Mouse (Mus musculus) intestine, embryonic 16.5 days (tissue): ENCODE data around the gene Fam151a. TPM values are rescaled to one million over a fixed set of nuclear protein-coding genes. Genes with fewer than 3 reads are reported as not detected.
A peak's percentile ranks its signal among the peaks of the same experiment; 100 is the strongest.
"Not testable (repeated sequence)": the region's sequence is repeated elsewhere in the genome, so short reads cannot be mapped to it uniquely, and the experiment has no call there.

Experiments
- ATAC-seq: fragments of 200-750 bp; cut with Nextera tagmentation; 2 replicates; pipeline ENCODE4 v1.8.0; 2017; ENCODE audit warnings: moderate TSS enrichment, moderate library complexity
- H3K27ac ChIP-seq: fragments of 300-500 bp; sonication (generic); 2 replicates; pipeline ENCODE4 v1.5.1; 2014; ENCODE audit warnings: mild to moderate bottlenecking, low read length
- H3K27me3 ChIP-seq: fragments of 300-500 bp; sonication (generic); replicated peaks from 2 replicates; pipeline ENCODE4 v1.6.1; 2014; ENCODE audit warnings: low read length, control low read depth, mixed read lengths; ENCODE audit not compliant: control insufficient read depth, insufficient read depth
- H3K36me3 ChIP-seq: fragments of 300-500 bp; sonication (generic); 2 replicates; pipeline ENCODE4 v1.6.1; 2014; ENCODE audit warnings: low read length, control low read depth; ENCODE audit not compliant: control insufficient read depth, insufficient read depth
- H3K4me1 ChIP-seq: fragments of 300-500 bp; sonication (generic); 2 replicates; pipeline ENCODE4 v1.6.1; 2014; ENCODE audit warnings: low read length, control low read depth, mixed read lengths; ENCODE audit not compliant: control insufficient read depth, insufficient read depth
- H3K4me2 ChIP-seq: fragments of 300-500 bp; sonication (generic); 2 replicates; pipeline ENCODE4 v1.6.1; 2014; ENCODE audit warnings: low read depth, low read length, control low read depth
- H3K4me3 ChIP-seq: fragments of 300-500 bp; sonication (generic); 2 replicates; pipeline ENCODE4 v1.5.1; 2014; ENCODE audit warnings: mild to moderate bottlenecking, low read length
- H3K9ac ChIP-seq: fragments of 300-500 bp; sonication (generic); 2 replicates; pipeline ENCODE4 v1.6.1; 2014; ENCODE audit warnings: low read depth, low read length
- H3K9me3 ChIP-seq: fragments of 300-500 bp; sonication (generic); 2 replicates; pipeline ENCODE4 v1.6.1; 2016; ENCODE audit warnings: low read length, control low read depth; ENCODE audit not compliant: control insufficient read depth
- WGBS: fragments of 180-500 bp; shearing (Covaris S2); extraction: QIAGEN DNeasy Blood & Tissue Kit; methylation state at CpG from one replicate; pipeline ENCODE4 v1.1.7; 2014; 5-methylcytosine and 5-hydroxymethylcytosine counted together
- polyA plus RNA-seq: library from polyadenylated mRNA; unstranded; fragments of >200 nt; fragmentation: Nextera tagmentation; extraction: Ambion mirVana; gene quantifications from 2 replicates; pipeline ENCODE4 v1.2.1, GENCODE M21; 2015

Fam151a gene
- polyA plus RNA-seq, 1 experiment from 2014 or later, result 0.73 TPM

DNA sequence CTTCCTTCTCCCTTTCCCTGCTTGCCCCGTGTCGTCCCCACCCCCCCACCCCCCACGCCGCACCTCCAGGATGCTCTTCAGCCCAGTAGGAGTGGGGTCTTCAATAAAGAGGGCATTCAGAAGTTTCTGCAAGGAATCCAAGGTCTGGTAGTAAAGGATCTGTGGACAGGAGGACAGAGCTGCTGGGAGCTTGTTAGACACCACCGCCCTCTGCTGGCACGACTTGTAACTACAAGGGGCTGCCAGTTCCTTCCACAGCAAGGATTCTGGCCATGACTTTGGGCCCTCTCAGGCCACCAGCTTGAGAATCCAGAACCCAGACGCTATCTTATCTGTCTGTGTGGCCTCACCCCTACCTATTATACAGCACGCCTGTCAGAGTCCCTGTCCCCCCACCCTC lies 25.3 kb upstream of the Fam151a start:
- Histone ChIP-seq H3K27ac (0 out of 2 replicates have a peak overlapping the region, but pooled peaks have one; percentile 25), H3K36me3 (no peaks in the 10 kb centered on the region), H3K27me3 (no peaks in the 10 kb centered on the region), H3K4me3 (peak overlapping the region; percentile 19; the same call in 1 of the 2 replicates), H3K9me3 (no peaks in the 10 kb centered on the region), H3K4me1 (peaks cover 11% of the 10 kb centered on the region), H3K9ac (peak overlapping the region; percentile 54), H3K4me2 (peak overlapping the region; percentile 59)
- WGBS, result 0% methylated on average over 8 of the region's 8 CpGs
- peak; percentile 80 for ATAC-seq

DNA sequence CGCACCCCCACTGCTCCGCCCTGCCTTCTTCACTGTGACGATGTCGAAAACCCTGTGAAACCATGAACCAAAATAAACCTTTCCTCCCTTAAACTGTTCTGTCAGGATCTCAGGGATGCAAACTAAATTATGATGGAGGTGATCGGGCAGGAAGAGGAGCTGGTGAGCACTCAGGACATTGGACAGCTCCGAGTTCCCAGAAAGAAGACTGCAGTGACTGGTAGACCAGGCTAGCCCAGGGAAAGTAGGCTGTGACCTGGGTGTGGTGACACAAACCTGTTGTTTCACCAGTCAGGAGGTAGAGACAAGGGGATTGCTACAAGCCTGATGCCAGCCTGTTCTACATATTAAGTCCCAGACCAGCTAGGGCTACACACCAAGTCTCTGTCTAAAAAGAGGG lies 20.1 kb upstream of the Fam151a start:
- Histone ChIP-seq H3K9ac (no peak overlapping the region), H3K27ac (no peak overlapping the region), H3K36me3 (no peaks in the 10 kb centered on the region), H3K4me3 (no peak overlapping the region), H3K27me3 (no peaks in the 10 kb centered on the region), H3K4me2 (no peak overlapping the region), H3K4me1 (no peaks in the 10 kb centered on the region), H3K9me3 (no peaks in the 10 kb centered on the region)
- no peak for ATAC-seq
- 91% methylated on average over 6 of the region's 6 CpGs for WGBS

DNA sequence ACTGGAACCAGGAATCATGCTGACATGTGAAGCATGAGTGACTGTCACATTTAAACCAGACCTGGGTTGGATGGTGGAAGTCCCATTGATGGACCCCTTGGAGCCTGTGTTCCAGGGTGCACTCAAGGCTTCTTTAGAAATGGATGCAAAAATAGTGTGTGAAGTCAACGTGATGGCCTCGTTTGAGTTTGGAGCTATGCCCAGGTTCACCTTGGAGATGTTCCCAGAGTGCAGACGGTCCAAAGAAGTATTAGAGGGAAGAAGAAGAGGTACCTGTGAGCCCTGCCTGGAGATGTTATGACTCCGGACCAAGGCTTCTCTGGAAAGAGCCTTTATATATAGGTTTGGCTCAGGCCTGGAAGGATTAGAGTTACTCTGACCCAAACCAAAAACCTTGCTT lies 13.1 kb upstream of the Fam151a start:
- H3K4me2 ChIP-seq, result no peak overlapping the region
- H3K27ac ChIP-seq, result no peak overlapping the region
- H3K36me3 ChIP-seq, result no peaks in the 10 kb centered on the region
- H3K4me3 ChIP-seq, result no peak overlapping the region
- H3K9me3 ChIP-seq, result no peaks in the 10 kb centered on the region
- 77% methylated on average over 4 of the region's 4 CpGs for WGBS
- H3K9ac ChIP-seq, result no peak overlapping the region
- no peak for ATAC-seq
- H3K4me1 ChIP-seq, result no peaks in the 10 kb centered on the region
- no peaks in the 10 kb centered on the region for H3K27me3 ChIP-seq

DNA sequence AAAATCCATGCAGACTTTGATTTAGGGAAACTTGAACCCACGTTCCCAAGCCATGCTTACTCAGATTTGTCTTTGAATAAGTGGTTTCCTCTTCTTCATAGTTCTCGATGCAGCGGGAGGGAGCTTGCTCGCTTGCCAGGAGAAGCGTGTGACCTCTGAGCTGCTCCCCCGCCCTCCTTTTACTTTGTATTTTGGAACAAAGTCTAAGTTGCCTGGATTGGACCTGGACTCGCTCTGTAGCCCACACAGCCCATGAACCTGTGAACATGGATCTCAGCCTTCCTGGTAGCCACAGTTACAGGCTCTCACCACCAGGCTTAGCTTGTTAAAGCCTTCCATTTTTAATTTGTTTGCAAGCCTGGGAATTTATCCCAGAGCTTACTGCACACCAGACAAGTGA lies 2.9 kb upstream of the Fam151a start, which contains the start of gene Mroh7:
Gene Mroh7 (minus strand): TSS at position 112 of the 400 bp plus-strand sequence.
- Histone ChIP-seq H3K36me3 (no peaks in the 10 kb centered on the region), H3K4me3 (no peak within 1 kb of the TSS), H3K27ac (no peak within 1 kb of the TSS), H3K9ac (no peak within 1 kb of the TSS), H3K4me2 (no peak within 1 kb of the TSS), H3K27me3 (no peaks in the 10 kb centered on the region), H3K4me1 (no peaks in the 10 kb centered on the region; the same call in 1 of the 2 replicates), H3K9me3 (no peaks in the 10 kb centered on the region)
- ATAC-seq, result peak; percentile 75
- WGBS, result 60% methylated on average over 7 of the region's 7 CpGs

DNA sequence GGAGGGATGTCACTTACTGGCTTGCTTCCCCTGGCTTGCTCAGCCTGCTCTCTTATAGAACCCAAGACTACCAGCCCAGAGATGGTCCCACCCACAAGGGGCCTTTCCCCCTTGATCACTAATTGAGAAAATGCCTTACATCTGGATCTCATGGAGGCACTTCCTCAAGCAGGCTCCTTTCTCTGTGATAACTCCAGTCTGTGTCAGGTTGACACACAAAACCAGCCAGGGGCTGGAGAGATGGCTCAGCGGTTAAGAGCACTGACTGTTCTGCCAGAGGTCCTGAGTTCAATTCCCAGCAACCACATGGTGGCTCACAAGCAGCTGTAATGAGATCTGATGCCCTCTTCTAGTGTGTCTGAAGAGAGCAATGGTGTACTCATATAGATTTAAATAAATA lies 3.2 kb downstream of the Fam151a start:
- ATAC-seq, H3K4me1 ChIP-seq, H3K27me3 ChIP-seq, H3K9me3 ChIP-seq, H3K4me3 ChIP-seq, H3K4me2 ChIP-seq, H3K27ac ChIP-seq, H3K9ac ChIP-seq, H3K36me3 ChIP-seq: not testable (repeated sequence)
- WGBS, result 94% methylated on average over 1 of the region's 1 CpGs

DNA sequence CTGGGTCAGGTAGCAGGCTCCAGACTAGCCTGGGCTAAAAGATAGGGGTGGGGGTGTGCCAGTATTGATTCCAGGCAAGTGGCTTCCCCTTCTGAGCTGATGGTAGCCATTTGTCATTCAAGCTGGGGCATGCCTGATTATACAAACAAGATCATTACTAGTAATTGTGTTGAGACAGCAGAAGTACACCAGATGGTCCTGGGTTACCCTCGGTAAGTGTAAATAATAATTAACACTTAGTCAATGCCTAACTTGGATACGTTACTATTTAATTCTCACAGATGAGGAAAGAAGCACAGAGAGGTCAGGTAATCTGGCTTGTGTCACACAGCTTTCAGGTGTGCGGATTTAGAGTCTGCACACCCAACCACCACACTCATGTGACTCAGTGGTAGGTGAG lies 4.2 kb downstream of the Fam151a start:
- H3K27ac ChIP-seq, result no peak overlapping the region
- H3K9me3 ChIP-seq, result no peaks in the 10 kb centered on the region
- no peak overlapping the region for H3K4me2 ChIP-seq
- whole genome bisulfite sequencing, result 60% methylated on average over 3 of the region's 3 CpGs
- ATAC-seq, result no peak
- no peak overlapping the region for H3K4me3 ChIP-seq
- no peaks in the 10 kb centered on the region; the same call in 1 of the 2 replicates for H3K4me1 ChIP-seq
- no peaks in the 10 kb centered on the region for H3K36me3 ChIP-seq
- H3K27me3 ChIP-seq, result no peaks in the 10 kb centered on the region
- no peak overlapping the region for H3K9ac ChIP-seq

DNA sequence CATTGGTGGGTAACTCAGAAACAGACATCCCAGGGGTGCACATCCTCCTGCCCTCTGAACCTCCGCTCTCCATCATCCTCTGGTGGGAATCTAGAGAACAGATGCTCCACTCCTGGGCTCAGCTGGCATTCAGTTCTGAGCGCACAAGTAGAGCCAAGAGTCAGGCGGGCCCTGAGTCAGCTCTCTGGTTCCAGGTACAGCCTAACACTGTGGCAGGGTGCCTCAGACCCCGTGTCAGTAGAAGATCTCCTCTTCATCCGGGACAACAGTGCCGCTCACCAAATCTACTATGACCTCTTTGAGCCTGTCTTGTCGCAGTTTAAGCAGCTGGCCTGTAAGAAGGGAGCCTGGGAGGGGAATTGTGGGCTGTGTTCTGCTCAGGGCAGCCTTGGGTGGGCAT lies 12.2 kb downstream of the Fam151a start:
- Histone ChIP-seq H3K4me1 (peaks cover 13% of the 10 kb centered on the region; the same call in 1 of the 2 replicates), H3K27me3 (no peaks in the 10 kb centered on the region), H3K9ac (no peak overlapping the region), H3K4me2 (no peak overlapping the region), H3K4me3 (no peak overlapping the region), H3K27ac (no peak overlapping the region), H3K36me3 (no peaks in the 10 kb centered on the region), H3K9me3 (no peaks in the 10 kb centered on the region)
- 77% methylated on average over 7 of the region's 7 CpGs for WGBS
- no peak for ATAC-seq

DNA sequence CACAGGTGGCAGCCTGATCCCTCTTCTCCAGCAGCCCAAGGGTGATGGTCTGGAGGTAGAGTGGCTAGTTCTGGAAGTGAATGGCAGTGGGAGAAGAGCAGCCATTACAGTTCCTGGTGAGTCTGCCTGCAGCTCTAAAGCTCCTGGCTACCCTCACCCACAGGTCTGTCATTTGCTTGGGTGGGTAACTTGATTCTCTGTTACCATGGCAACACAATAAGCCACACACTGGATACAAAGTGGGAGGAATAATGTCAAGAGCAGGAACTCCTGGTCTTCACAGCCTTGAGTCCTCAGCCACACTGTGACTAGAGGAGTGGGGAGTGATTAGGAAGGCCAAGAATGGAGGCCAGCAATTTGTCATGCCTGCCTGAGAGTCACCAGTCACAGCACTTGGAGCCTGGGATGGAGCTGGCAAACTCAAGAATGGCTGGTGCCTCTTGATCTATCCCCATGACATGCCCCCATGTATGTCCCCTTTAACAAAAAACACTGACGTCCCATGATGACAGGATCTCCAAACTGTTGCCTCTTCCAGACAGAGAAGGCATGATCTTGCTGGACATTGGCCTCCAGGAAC lies 13.4 kb downstream of the Fam151a start:
- WGBS, result 88% methylated on average over 1 of the region's 1 CpGs
- Histone ChIP-seq H3K9ac (no peak overlapping the region), H3K4me3 (no peak overlapping the region), H3K36me3 (no peaks in the 10 kb centered on the region), H3K27me3 (no peaks in the 10 kb centered on the region), H3K4me2 (no peak overlapping the region), H3K27ac (no peak overlapping the region), H3K9me3 (no peaks in the 10 kb centered on the region), H3K4me1 (peaks cover 13% of the 10 kb centered on the region; the same call in 1 of the 2 replicates)
- ATAC-seq, result no peak

DNA sequence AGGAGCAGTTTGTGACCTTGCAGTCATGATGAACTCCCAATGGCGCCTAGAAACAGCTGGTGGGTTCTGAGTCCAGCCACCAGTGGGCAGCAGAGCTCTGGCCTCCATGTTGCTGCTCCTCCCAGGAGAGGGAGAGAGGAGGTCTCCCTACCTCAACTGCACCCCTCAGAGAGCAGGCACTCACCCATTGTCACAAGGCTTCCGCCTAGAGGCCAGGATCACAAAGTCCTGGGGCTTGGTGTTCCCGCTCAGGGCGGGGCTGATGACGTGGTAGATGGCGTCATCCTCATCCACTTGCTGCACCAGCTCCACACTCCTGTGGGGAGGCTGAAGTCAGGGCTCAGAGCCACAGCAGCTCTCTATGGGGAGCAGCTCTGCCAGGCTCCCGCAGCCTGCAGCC lies 16.0 kb downstream of the Fam151a start:
- ATAC-seq, result peak; percentile 85
- WGBS, result 2% methylated on average over 7 of the region's 7 CpGs
- Histone ChIP-seq H3K9ac (peak overlapping the region; percentile 27; the same call in 1 of the 2 replicates), H3K27ac (peak overlapping the region; percentile 43; the same call in 1 of the 2 replicates), H3K4me1 (peaks cover 13% of the 10 kb centered on the region; the same call in 1 of the 2 replicates), H3K9me3 (no peaks in the 10 kb centered on the region), H3K27me3 (no peaks in the 10 kb centered on the region), H3K36me3 (0 out of 2 replicates have a peak, but pooled peaks cover 2% of the 10 kb centered on the region), H3K4me3 (no peak overlapping the region), H3K4me2 (peak overlapping the region; percentile 26; the same call in 1 of the 2 replicates)

DNA sequence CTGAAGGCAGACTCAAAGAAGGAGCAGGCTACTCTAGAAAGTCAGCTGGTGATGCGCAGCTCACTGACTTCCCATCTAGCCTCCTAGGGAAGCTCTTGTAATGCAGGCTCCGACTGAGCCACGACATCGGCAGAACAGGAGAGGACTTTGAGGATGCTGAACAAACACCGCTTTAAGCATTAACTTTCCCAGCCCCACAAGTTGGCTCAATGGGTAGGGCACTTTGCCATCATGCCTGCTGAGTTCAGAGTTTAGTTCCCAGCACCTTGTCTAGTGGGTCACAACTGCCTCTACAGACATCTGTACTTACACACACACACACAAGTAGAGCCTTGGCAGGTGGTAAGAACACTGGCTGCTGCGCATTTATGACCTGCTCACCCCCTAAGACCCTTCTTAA lies 18.0 kb downstream of the Fam151a start:
- H3K36me3 ChIP-seq, result 0 out of 2 replicates have a peak, but pooled peaks cover 2% of the 10 kb centered on the region
- no peaks in the 10 kb centered on the region for H3K9me3 ChIP-seq
- ATAC-seq, result no peak
- H3K4me2 ChIP-seq, result no peak overlapping the region
- H3K9ac ChIP-seq, result no peak overlapping the region
- peaks cover 13% of the 10 kb centered on the region; the same call in 1 of the 2 replicates for H3K4me1 ChIP-seq
- no peak overlapping the region for H3K27ac ChIP-seq
- no peak overlapping the region for H3K4me3 ChIP-seq
- 82% methylated on average over 6 of the region's 6 CpGs for WGBS
- H3K27me3 ChIP-seq, result no peaks in the 10 kb centered on the region
